Mouse (Mus musculus): Measurements from ENCODE around the gene Gigyf1. TPM values are rescaled to one million over a fixed set of nuclear protein-coding genes. Genes with fewer than 3 reads are reported as not detected.

The Gigyf1 gene
- total and polyA plus RNA-seq, 3 experiments, result 0.98 to 12.3 (median 5.9) TPM

- dilution Hi-C loops (cut with MboI; ENCODE audit: extremely low pct_ligation_motif_present, extremely low pct_unique_long_range_greater_than_20kb, low sequenced_read_pairs) (no loop called here), in situ Hi-C loops (cut with MboI; ENCODE audit: low pct_ligation_motif_present, low pct_unique_long_range_greater_than_20kb, low sequenced_read_pairs) (no loop called here)
- Histone ChIP-seq H3K4me3 (replicated peaks in 1 of 3; ENCODE audit: low read depth in 2 of 3, low read length in 2 of 3, poor library complexity in 1 of 3) (no peak overlapping the region), H3K4me1 (ENCODE audit: control insufficient read depth in 1 of 2, insufficient read depth in 2 of 2) (peaks cover 0 to 2% of the 10 kb centered on the region in 2 experiments; a peak in 1 of 4 replicates), H3K79me2 (replicated peaks; ENCODE audit: control insufficient read depth, extremely low read depth, insufficient read depth, poor library complexity, severe bottlenecking) (no peaks in the 10 kb centered on the region), H3K27ac (ENCODE audit: insufficient read depth, low read depth) (no peak overlapping the region), H3K27me3 (replicated peaks) (peaks cover 49% of the 10 kb centered on the region), H3K9ac (ENCODE audit: insufficient read depth, low read depth) (no peak overlapping the region), H3K36me3 (replicated peaks in 1 of 2; ENCODE audit: control insufficient read depth in 1 of 2, insufficient read depth in 1 of 2, low read length in 1 of 2) (no peaks in the 10 kb centered on the region), H3K4me2 (ENCODE audit: insufficient read depth, low read depth, poor library complexity, severe bottlenecking) (no peak overlapping the region), H3K9me3 (replicated peaks; ENCODE audit: low read length) (peaks cover 4% of the 10 kb centered on the region)
- no peak for DNase-seq (ENCODE audit: extremely low read depth)
- no peak for TF ChIP-seq ZC3H11A (IDR thresholded peaks at IDR 0.05; ENCODE audit: low read depth, low read length)
Observed at GRCm38 (mm10) chr5:137549840-137550239, 31.5 kb downstream of the Gigyf1 start.

GRCm38 (mm10) chr5:137551119-137551518 is 32.8 kb downstream of the Gigyf1 start:
- dilution Hi-C loops (cut with MboI; ENCODE audit: extremely low pct_ligation_motif_present, extremely low pct_unique_long_range_greater_than_20kb, low sequenced_read_pairs) (no loop called here), in situ Hi-C loops (cut with MboI; ENCODE audit: low pct_ligation_motif_present, low pct_unique_long_range_greater_than_20kb, low sequenced_read_pairs) (no loop called here)
- Histone ChIP-seq H3K4me1 (ENCODE audit: control insufficient read depth in 1 of 2, insufficient read depth in 2 of 2) (peaks cover 0 to 2% of the 10 kb centered on the region in 2 experiments; a peak in 1 of 4 replicates), H3K27me3 (replicated peaks) (peaks cover 59% of the 10 kb centered on the region), H3K36me3 (replicated peaks in 1 of 2; ENCODE audit: control insufficient read depth in 1 of 2, insufficient read depth in 1 of 2, low read length in 1 of 2) (no peaks in the 10 kb centered on the region), H3K9ac (ENCODE audit: insufficient read depth, low read depth) (no peak overlapping the region), H3K27ac (ENCODE audit: insufficient read depth, low read depth) (no peak overlapping the region), H3K9me3 (replicated peaks; ENCODE audit: low read length) (peaks cover 12% of the 10 kb centered on the region), H3K79me2 (replicated peaks; ENCODE audit: control insufficient read depth, extremely low read depth, insufficient read depth, poor library complexity, severe bottlenecking) (no peaks in the 10 kb centered on the region), H3K4me3 (replicated peaks in 1 of 3; ENCODE audit: low read depth in 2 of 3, low read length in 2 of 3, poor library complexity in 1 of 3) (no peak overlapping the region), H3K4me2 (ENCODE audit: insufficient read depth, low read depth, poor library complexity, severe bottlenecking) (no peak overlapping the region)
- DNase-seq (ENCODE audit: extremely low read depth), result peak; percentile 27
- TF ChIP-seq CHD2 (IDR thresholded peaks at IDR 0.05; ENCODE audit: low read length), result no peak
- no peak for TF ChIP-seq ZNF384 (IDR thresholded peaks at IDR 0.05; ENCODE audit: low read depth, low read length)
- TF ChIP-seq RAD21 (IDR thresholded peaks at IDR 0.05; ENCODE audit: low read depth, low read length), result peak; percentile 32
- peak; percentile 35 to 62; a peak in 3 of 4 replicates for TF ChIP-seq CTCF (conservative IDR thresholded peaks at IDR 0.05 in 1 of 2, IDR thresholded peaks at IDR 0.05 in 1 of 2; ENCODE audit: low read depth in 2 of 2, low read length in 2 of 2)
- peak; percentile 14; the same call in 1 of the 2 replicates for TF ChIP-seq NELFE (IDR thresholded peaks at IDR 0.05; ENCODE audit: low read depth, low read length)

DNA sequence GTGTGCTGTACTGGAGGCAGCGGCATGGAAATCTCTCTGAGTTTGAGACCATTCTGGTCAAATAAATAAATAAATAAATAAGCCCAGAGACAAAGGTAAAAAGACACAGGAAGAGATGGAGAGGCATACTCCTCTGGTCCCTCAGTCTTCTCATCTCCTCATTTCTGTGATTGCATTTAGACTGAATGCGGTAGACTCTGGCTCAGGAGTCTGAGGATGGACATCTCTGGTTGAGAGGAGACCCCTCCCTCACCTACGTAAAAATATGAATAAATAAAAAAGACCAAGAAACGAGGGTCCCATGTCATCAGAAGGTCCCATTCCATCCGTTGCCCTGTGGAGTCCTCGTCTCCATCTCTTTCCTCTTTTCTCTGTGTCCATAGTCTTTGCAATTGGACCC is 34.7 kb downstream of the Gigyf1 start:
- dilution Hi-C loops (cut with MboI; ENCODE audit: extremely low pct_ligation_motif_present, extremely low pct_unique_long_range_greater_than_20kb, low sequenced_read_pairs) (no loop called here), in situ Hi-C loops (cut with MboI; ENCODE audit: low pct_ligation_motif_present, low pct_unique_long_range_greater_than_20kb, low sequenced_read_pairs) (no loop called here)
- peak overlapping the region; percentile 9; the same call in 1 of the 2 replicates for H3K4me2 ChIP-seq (ENCODE audit: insufficient read depth, low read depth, poor library complexity, severe bottlenecking)

More for the DNA sequence above, 34.7 kb downstream of the Gigyf1 start:
- TF ChIP-seq MXI1 (IDR thresholded peaks at IDR 0.05; ENCODE audit: low read depth, low read length), result no peak
- TF ChIP-seq RCOR1 (conservative IDR thresholded peaks at IDR 0.05; ENCODE audit: low read depth, low read length), result no peak
- TF ChIP-seq PAX5 (IDR thresholded peaks at IDR 0.05; ENCODE audit: low read length), result no peak
- no peak for TF ChIP-seq JUND (conservative IDR thresholded peaks at IDR 0.05; ENCODE audit: low read depth, low read length)
- Histone ChIP-seq H3K9ac (ENCODE audit: insufficient read depth, low read depth) (no peak overlapping the region), H3K27me3 (replicated peaks) (peaks cover 69% of the 10 kb centered on the region), H3K36me3 (replicated peaks in 1 of 2; ENCODE audit: control insufficient read depth in 1 of 2, insufficient read depth in 1 of 2, low read length in 1 of 2) (no peaks in the 10 kb centered on the region), H3K79me2 (replicated peaks; ENCODE audit: control insufficient read depth, extremely low read depth, insufficient read depth, poor library complexity, severe bottlenecking) (no peaks in the 10 kb centered on the region), H3K9me3 (replicated peaks; ENCODE audit: low read length) (peaks cover 13% of the 10 kb centered on the region), H3K27ac (ENCODE audit: insufficient read depth, low read depth) (no peak overlapping the region), H3K4me3 (replicated peaks in 1 of 3; ENCODE audit: low read depth in 2 of 3, low read length in 2 of 3, poor library complexity in 1 of 3) (no peak overlapping the region), H3K4me1 (ENCODE audit: control insufficient read depth in 1 of 2, insufficient read depth in 2 of 2) (peaks cover 0 to 2% of the 10 kb centered on the region in 2 experiments; a peak in 1 of 4 replicates)
- DNase-seq (ENCODE audit: extremely low read depth), result no peak
